Mouse (Mus musculus) hindbrain, postnatal 0 days (tissue): Measurements from ENCODE around the gene Syt7. TPM values are rescaled to one million over a fixed set of nuclear protein-coding genes. Genes with fewer than 3 reads are reported as not detected.

Experiments used
- ATAC-seq: fragments of 200-750 bp; cut with Nextera tagmentation; 2 replicates; pipeline ENCODE4 v1.8.0; 2017; ENCODE audit warnings: mild to moderate bottlenecking, moderate TSS enrichment, moderate library complexity
- DNase-seq: peaks from one replicate; pipeline ENCODE4 v3.0.0-alpha.2; 2015; ENCODE audit warnings: low spot score
- H3K27ac ChIP-seq: fragments of 300-500 bp; sonication (generic); 2 replicates; pipeline ENCODE4 v1.5.1; 2014; ENCODE audit warnings: mild to moderate bottlenecking
- H3K27me3 ChIP-seq: fragments of 300-500 bp; sonication (generic); 2 replicates; pipeline ENCODE4 v1.6.1; 2014; ENCODE audit warnings: low read length, mixed read lengths; ENCODE audit not compliant: insufficient read depth
- H3K36me3 ChIP-seq: fragments of 300-500 bp; sonication (generic); 2 replicates; pipeline ENCODE4 v1.6.1; 2014; ENCODE audit warnings: low read length, mixed read lengths; ENCODE audit not compliant: insufficient read depth
- H3K4me1 ChIP-seq: fragments of 300-500 bp; sonication (generic); 2 replicates; pipeline ENCODE4 v1.6.1; 2014; ENCODE audit warnings: antibody characterized with exemption, low read length, mixed read lengths; ENCODE audit not compliant: insufficient read depth
- H3K4me2 ChIP-seq: fragments of 300-500 bp; sonication (generic); 2 replicates; pipeline ENCODE4 v1.6.1; 2014; ENCODE audit warnings: low read depth, mild to moderate bottlenecking, low read length, moderate library complexity, mixed read lengths
- H3K4me3 ChIP-seq: fragments of 300-500 bp; sonication (generic); 2 replicates; pipeline ENCODE4 v1.5.1; 2014; ENCODE audit warnings: low read length
- H3K9ac ChIP-seq: fragments of 300-500 bp; sonication (generic); replicated peaks from 2 replicates; pipeline ENCODE4 v1.6.1; 2014; ENCODE audit warnings: mild to moderate bottlenecking, low read length, moderate library complexity, mixed read lengths
- H3K9me3 ChIP-seq: fragments of 300-500 bp; sonication (generic); 2 replicates; pipeline ENCODE4 v1.6.1; 2016; ENCODE audit warnings: low read length, mixed read lengths
- CTCF ChIP-seq: IDR thresholded peaks from 2 replicates; pipeline ENCODE4 v1.5.1; 2016; ENCODE audit warnings: antibody characterized with exemption, control low read depth, low read depth
- WGBS: fragments of 180-500 bp; shearing (Covaris S2); extraction: QIAGEN DNeasy Blood & Tissue Kit; methylation state at CpG from one replicate; pipeline ENCODE4 v1.1.7; 2014; 5-methylcytosine and 5-hydroxymethylcytosine counted together
- polyA plus RNA-seq: library from polyadenylated mRNA; unstranded; fragments of >200 nt; fragmentation: Nextera tagmentation; extraction: Ambion mirVana; gene quantifications from 2 replicates; pipeline ENCODE4 v1.2.1, GENCODE M21; 2015
- total RNA-seq: library from RNA; depleted of rRNA; stranded (reverse); fragments of >200 nt; gene quantifications from 2 replicates; pipeline ENCODE4 v1.2.3, GENCODE M21; 2014

Gene Syt7
- total and polyA plus RNA-seq, 2 experiments from 2014 or later, result 17.4 to 93.4 TPM

GRCm38 (mm10) chr19:10362473-10363129, 26.3 kb upstream of the Syt7 start:
- no peak for DNase-seq
- ATAC-seq, result no peak
- 67% methylated on average over 6 of the region's 6 CpGs for WGBS
- H3K9me3 ChIP-seq, result no peaks in the 10 kb centered on the region
- H3K27me3 ChIP-seq, result no peaks in the 10 kb centered on the region
- H3K4me3 ChIP-seq, result no peak overlapping the region
- H3K4me2 ChIP-seq, result no peak overlapping the region
- H3K36me3 ChIP-seq, result no peaks in the 10 kb centered on the region
- no peak for TF ChIP-seq CTCF
- H3K4me1 ChIP-seq, result no peaks in the 10 kb centered on the region
- no peak overlapping the region for H3K9ac ChIP-seq
- no peak overlapping the region for H3K27ac ChIP-seq

DNA sequence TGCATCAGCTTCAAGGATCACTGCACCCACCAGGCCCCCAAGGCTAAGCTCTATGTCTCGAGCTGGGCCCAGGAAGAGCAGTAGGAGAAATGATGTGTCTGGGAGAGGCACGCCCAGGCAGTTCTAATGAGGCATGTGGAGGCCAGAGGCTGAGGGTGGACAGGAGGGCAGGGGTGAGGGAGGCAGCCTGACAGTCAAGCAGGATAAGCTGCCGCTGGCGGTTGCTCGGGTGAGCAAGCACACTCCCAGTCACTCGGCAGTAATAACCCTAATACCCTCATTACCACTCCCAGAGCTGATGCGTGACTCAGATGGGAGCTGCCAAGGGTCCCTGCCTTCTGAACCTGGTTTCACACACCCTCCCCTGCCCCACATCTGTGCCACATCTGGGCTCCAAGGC, 25.0 kb upstream of the Syt7 start:
- ATAC-seq, result peak; percentile 24; the same call in 1 of the 2 replicates
- Histone ChIP-seq H3K4me1 (no peaks in the 10 kb centered on the region), H3K27ac (no peak overlapping the region), H3K4me2 (no peak overlapping the region), H3K9me3 (no peaks in the 10 kb centered on the region), H3K27me3 (no peaks in the 10 kb centered on the region), H3K9ac (no peak overlapping the region), H3K4me3 (no peak overlapping the region), H3K36me3 (no peaks in the 10 kb centered on the region)
- no peak for DNase-seq
- WGBS, result 16% methylated on average over 7 of the region's 7 CpGs
- TF ChIP-seq CTCF, result no peak

DNA sequence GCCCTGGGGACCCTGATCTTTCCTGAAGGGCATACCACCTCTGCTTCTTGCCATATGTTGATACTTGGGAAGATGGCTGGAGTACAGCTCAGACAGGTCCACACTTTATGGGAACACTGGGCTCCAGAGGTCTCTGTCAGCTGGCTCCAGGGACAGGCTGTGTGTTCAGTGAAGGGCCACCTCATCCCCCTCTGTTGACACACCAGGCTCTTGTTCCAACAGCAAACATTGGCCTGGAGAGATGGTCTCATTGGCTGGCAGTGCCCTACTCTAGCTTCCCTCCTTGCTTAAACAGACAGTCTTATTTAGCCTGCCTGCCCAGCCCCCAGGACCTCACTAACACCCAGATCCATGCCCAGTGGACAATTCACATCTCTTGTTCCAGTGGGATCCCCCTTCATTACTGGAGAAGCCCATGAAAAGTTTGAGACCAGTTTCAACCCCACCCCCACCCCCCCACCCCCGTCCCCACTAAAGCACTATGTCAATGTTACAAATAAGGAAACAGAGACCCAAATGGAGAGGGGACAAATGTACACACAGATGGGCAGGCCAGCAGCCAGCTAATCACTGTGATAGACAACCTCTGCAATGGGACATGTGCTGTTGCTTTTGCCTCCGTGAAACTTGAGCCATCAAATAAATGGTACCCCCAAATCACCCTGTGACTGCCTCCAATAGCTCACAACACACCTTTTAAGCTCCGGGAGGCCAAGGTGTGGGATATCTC, 22.6 kb upstream of the Syt7 start:
- no peaks in the 10 kb centered on the region for H3K4me1 ChIP-seq
- no peaks in the 10 kb centered on the region for H3K9me3 ChIP-seq
- no peak for DNase-seq
- no peaks in the 10 kb centered on the region for H3K36me3 ChIP-seq
- WGBS, result 74% methylated on average over 3 of the region's 3 CpGs
- no peak overlapping the region for H3K4me3 ChIP-seq
- no peak overlapping the region for H3K9ac ChIP-seq
- ATAC-seq, result no peak
- TF ChIP-seq CTCF, result no peak
- no peak overlapping the region for H3K27ac ChIP-seq
- no peak overlapping the region for H3K4me2 ChIP-seq
- H3K27me3 ChIP-seq, result no peaks in the 10 kb centered on the region

GRCm38 (mm10) chr19:10367802-10368201, 21.1 kb upstream of the Syt7 start:
- H3K9ac ChIP-seq, result no peak overlapping the region
- DNase-seq, result no peak
- ATAC-seq, result no peak
- H3K4me3 ChIP-seq, result no peak overlapping the region
- H3K4me1 ChIP-seq, result no peaks in the 10 kb centered on the region
- H3K4me2 ChIP-seq, result no peak overlapping the region
- no peaks in the 10 kb centered on the region for H3K27me3 ChIP-seq
- no peaks in the 10 kb centered on the region for H3K36me3 ChIP-seq
- H3K27ac ChIP-seq, result no peak overlapping the region
- no peaks in the 10 kb centered on the region for H3K9me3 ChIP-seq
- no peak for TF ChIP-seq CTCF
- 84% methylated on average over 7 of the region's 7 CpGs for WGBS

DNA sequence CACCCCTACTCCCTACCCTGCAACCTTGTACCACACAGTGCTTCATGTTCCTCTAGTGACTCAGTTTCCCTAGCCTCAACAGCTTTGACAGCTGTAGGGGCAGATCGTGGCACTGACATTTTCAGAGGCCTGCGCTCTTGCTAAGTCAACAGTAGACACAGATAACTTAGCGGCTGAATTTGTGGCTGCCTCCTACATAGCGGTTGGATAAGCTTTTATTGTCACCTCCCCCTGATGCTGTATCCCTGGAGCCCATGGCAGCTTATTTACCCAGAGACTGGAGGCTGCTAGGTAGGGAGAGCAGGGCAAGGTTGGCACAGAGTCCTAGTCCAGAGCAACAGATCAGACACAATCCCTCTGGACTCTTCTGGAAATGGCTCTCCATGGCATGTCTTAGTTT, 19.0 kb upstream of the Syt7 start:
- H3K9me3 ChIP-seq, result no peaks in the 10 kb centered on the region
- ATAC-seq (no peak), DNase-seq (no peak)
- TF ChIP-seq CTCF, result no peak
- H3K27ac ChIP-seq, result no peak overlapping the region
- 82% methylated on average over 4 of the region's 4 CpGs for WGBS
- no peaks in the 10 kb centered on the region for H3K27me3 ChIP-seq
- no peaks in the 10 kb centered on the region for H3K36me3 ChIP-seq
- no peak overlapping the region for H3K4me3 ChIP-seq
- H3K9ac ChIP-seq, result no peak overlapping the region
- no peaks in the 10 kb centered on the region for H3K4me1 ChIP-seq
- no peak overlapping the region for H3K4me2 ChIP-seq

DNA sequence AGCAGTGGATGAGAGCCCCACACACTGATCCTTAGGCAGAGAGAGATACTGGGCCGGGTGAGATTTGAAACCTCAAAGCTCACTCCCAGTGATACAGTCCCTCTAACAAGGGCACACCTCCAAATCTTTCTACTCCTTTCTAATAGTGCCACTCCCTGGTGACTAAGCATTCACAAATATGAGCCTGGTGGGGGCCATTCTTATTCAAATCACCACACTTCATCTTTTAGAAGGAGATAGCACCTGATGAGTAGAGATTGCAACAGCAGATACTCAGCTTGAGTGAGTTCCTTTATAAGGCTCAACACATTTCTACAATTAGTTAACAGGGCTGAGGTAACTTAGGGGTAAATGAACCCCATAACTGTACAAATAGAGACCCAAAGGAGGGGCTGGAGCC, 15.7 kb upstream of the Syt7 start:
- no peak overlapping the region for H3K4me3 ChIP-seq
- WGBS, result 71% methylated on average over 1 of the region's 1 CpGs
- ATAC-seq, result no peak

GRCm38 (mm10) chr19:10375260-10375659, 13.6 kb upstream of the Syt7 start:
- 74% methylated on average over 5 of the region's 5 CpGs for WGBS
- Histone ChIP-seq H3K27me3 (no peaks in the 10 kb centered on the region), H3K4me3 (no peak overlapping the region), H3K27ac (no peak overlapping the region), H3K4me1 (no peaks in the 10 kb centered on the region), H3K9me3 (0 out of 2 replicates have a peak, but pooled peaks cover 2% of the 10 kb centered on the region), H3K9ac (no peak overlapping the region), H3K36me3 (no peaks in the 10 kb centered on the region), H3K4me2 (no peak overlapping the region)
- no peak for TF ChIP-seq CTCF
- ATAC-seq, result no peak
- no peak for DNase-seq

More for the DNA sequence above, 15.7 kb upstream of the Syt7 start:
- Histone ChIP-seq H3K27me3 (no peaks in the 10 kb centered on the region), H3K4me1 (no peaks in the 10 kb centered on the region), H3K27ac (no peak overlapping the region), H3K9ac (no peak overlapping the region), H3K36me3 (no peaks in the 10 kb centered on the region), H3K4me2 (no peak overlapping the region), H3K9me3 (no peaks in the 10 kb centered on the region)
- no peak for DNase-seq
- no peak for TF ChIP-seq CTCF
